Mouse (Mus musculus) right cerebral cortex, postnatal 4 days (tissue): ENCODE results near the gene Ces4a.
"Not testable (repeated sequence)": the region's sequence is repeated elsewhere in the genome, so short reads cannot be mapped to it uniquely, and the experiment has no call there.

Source experiments
- DNase-seq: peaks from one replicate; pipeline ENCODE4 v3.0.0-alpha.2; 2022

Gene Ces4a

DNA sequence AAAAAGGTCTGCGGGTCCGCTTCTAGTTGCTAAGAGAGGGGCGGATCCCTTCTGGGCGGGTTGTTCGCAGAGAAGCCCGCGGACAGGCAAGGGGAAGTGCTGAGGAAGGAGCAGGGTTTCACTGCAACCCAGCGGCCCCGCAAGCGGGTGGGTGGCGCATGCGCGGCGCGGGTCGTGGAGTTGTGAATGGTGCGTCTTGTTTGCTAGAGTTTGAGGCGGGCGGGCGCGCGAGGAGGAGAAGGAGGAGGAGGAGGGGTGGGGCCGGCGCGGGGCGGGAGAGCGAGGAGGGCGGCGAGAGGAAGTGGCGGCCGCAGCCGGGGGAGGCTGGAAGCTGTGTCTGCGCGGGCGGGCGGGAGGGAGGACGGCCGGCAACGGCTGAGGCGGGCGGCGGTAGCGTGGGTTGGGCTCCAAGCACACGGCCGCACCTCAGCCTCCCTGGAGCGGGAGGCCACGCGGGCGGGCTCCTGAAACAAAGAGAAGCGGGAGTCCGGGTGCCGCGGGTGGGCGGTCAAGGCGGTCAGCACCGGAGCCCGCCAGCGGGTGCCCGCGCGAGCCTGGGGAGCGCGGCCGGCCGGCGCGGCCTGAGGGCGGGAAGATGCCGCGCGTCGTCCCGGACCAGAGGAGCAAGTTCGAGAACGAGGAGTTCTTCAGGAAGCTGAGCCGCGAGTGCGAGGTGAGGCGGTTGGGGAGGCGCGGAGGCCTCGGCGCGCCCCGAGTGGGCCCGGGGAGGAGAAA, 38.9 kb downstream of the Ces4a start, which contains the start of gene Cbfb:
Gene Cbfb, plus strand, starts transcription at position 294 of the 735 bp plus-strand sequence.
- peak; percentile 96 for DNase-seq

DNA sequence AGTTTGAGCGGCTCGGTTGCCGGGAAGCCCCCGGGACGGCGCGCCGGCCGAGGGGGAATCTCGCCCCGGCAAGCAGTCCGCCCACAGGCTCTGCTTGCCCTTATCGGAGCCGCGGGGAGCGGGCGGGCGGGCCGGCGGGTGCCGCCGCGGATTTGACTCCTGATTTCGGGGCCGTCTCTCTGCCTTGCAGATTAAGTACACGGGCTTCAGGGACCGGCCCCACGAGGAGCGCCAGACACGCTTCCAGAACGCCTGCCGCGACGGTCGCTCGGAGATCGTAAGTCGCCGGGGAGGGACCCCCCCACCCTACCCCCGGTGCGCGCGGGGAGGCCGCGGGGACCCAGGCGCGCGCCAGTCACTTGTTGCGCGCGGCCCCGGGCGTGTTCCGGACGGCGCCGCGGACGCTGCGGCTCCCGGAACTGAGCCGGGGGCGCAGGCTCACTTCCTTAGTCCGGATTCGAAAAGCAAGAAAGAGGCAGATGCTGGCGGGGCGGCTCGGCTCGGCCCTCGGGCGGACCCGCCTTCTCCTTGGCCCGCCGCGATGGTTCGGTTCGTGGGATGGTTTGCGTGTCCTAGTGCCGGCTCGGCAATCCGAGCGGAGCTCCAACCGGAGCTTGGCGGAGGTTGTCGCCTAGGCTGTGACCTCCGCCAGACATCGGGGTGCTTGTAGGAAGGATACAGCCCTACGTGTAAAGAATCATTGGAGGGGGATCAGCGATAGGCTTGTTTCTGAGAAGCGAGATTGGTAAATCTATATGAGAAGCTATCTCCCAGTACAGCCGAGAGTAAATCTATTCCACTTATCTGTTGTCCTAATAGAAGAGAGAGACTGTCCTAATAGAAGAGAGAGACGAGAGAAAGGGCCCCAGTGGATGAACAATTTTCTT, 39.8 kb downstream of the Ces4a start:
- peak; percentile 53 for DNase-seq

DNA sequence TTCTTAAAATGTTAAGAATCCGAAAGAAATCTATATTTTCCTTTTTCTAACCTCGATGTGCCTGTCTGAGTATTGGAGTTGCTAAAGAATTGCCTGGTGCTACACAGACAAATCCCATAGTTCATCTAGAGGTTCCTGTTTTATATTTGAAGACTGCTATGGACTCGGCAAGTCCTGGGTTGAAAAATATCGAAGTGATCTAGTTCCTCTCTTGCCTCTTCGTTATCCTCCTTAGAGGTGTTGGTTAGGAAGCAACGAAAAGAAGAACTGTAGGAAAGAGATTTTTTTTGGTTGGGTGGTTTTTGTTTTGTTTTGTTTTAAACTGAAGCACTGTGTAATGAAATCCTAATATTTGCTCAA, 40.4 kb downstream of the Ces4a start:
- DNase-seq, result no peak

DNA sequence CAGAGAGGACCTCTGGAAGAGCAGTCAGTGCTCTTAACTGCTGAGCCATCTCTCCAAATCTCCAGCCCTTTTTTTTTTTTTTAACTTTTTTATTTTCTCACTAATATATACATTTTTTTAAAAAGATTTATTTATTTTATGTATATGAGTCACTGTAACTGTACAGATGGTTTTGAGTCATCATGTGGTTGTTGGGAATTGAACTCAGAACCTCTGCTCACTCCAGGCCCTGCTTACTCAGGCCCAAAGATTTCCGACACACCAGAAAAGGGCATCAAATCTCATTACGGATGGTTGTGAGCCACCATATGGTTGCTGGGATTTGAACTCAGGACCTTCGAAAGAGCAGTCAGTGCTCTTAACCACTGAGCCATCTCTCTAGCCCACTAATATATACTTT, 43.7 kb downstream of the Ces4a start:
- DNase-seq, result not testable (repeated sequence)

DNA sequence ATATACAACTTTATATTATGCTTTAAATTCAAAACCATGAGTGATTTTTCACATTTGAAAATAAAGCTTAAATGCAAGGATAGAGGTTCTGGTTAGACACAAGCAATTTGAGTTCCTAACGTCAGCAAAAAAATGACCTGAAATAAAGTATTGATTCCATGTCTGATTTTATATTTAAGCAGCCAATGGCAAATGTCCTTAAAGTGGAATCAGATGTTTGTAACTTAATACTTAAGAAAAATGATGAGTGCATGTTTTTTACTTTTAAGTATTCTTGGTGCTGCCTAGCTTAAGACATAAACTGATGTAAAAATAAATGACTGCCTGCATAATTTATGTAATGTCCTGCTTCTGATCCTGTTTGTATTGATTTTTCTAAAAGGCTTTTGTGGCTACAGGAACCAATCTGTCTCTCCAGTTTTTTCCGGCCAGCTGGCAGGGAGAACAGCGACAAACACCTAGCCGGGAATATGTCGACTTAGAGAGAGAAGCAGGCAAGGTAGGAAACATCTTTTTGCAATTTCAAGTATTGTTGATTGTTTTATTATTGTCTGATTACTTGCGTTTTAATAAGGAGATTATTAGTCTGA, 46.7 kb downstream of the Ces4a start:
- no peak for DNase-seq

DNA sequence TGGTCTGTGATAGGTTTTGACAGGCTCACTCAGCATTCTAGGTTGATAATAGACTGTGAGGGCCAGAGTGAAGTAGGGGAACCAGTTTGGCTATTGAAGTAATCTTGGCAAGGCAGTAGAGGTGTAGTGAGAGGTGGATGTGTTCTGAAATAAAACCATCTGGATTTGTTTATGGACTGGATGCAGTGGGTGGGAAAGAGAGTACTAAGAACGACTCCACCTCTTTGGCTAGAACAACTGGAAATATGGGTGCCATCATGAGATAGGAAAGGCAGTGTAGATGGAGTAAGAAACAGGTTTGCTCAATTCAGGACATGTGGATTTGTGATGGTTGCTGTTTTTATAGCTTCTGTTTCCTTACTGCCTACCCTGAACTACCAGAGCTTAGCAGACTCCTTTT, 50.6 kb downstream of the Ces4a start:
- DNase-seq, result no peak

DNA sequence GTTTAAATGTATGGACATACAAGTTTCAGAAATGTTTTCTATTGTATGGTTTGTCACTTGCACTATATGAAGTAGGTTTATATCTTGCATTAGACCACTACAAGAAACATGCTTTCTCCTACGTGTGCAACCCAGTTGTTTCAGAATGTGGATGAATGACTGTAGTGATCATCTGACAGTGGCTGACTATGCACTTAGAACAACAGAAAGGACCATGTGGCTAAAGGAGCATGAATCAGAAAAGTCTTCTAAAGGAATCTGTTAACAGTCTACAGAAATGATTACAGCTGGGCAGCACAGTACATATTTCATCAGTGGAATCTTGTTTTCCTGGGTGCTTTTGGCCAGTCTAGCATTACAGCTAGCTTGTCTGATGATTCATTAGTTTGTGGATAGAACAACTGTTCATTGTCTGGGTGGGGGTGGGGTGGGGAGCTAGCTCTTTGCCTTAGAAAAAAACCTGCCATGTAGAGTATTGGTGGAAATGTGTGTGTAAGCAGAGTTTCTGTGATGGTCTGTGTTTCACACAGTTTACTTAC, 54.9 kb downstream of the Ces4a start:
- no peak for DNase-seq

DNA sequence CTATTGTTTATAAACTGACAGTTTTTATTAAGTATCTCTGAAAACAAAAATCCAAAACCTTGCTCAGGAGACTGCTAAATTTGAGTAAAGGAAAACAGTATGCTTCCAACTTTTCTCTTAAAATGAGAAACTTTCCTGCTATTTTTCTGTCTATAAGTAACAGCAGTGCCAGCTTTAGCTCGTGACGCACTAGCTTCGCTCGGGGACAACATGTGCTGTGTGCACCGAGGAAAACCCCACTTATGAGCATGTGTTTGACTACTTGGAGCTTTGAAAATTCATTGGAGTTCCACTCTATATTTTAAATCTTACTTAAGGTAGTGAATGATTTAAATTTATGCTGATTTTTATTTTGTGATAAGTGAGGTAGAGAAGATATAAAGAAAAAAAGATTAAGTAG, 60.6 kb downstream of the Ces4a start:
- no peak for DNase-seq
